9 mouse cellular contexts compared by ENCODE assay signal in the genomic region with DNA sequence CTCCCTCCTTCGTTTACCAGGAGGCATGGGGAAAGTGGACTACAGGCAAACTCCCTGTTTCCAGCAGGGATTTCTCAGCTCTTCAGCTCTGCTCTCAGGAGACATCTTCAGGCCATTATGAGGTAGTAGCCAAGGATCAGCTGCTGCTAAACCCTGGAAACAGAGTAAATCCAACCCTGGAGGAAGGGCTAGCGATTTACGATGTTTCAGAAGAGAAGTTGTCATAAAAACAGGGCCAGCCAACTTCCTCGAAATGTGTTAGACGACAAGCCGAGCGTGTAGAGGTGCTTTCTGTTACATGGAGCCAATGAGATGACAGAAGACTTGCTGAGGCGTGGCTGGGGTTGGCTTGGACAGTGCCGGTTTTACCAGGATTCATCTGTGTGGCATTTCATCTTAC. TPM values are rescaled to one million over a fixed set of nuclear protein-coding genes. Genes with fewer than 3 reads are reported as not detected.
DNase-seq lines count a peak whose midpoint lies in the region; ATAC-seq and TF ChIP-seq lines count a peak whose summit lies in the region.
"Had no signal": no experiment of that assay in that cellular context is flagged by ENCODE, and none has a peak within 500 bp of the region (broad histone marks: within the 10 kb centered on the region; RNA-seq: fewer than 3 reads in every experiment).

No protein-coding gene starts in this region.

- H3K4me1 ChIP-seq in lung, postnatal 0 days (ENCODE audit: insufficient read depth, low read depth, low read length), result no peaks in the 10 kb centered on the region

- H3K4me3 ChIP-seq in lung, postnatal 0 days (ENCODE audit: low read depth, low read length), result no peak overlapping the region
- H3K4me3 ChIP-seq: embryonic facial prominence, embryonic 12.5 days had no signal

- DNase-seq in gastrocnemius, adult 18-20 months (ENCODE audit: low spot score), result peak; percentile 25
- DNase-seq in gastrocnemius, adult 8-10 months (ENCODE audit: low spot score in 2 of 2), result no peak
- DNase-seq in CD4-positive, CD25-positive, alpha-beta regulatory T cell, adult 2 months (ENCODE audit: low read depth, low spot score), result peak; percentile 51
- DNase-seq in lung, postnatal 0 days (ENCODE audit: low spot score), result peak; percentile 82
- DNase-seq in Muller cell, postnatal 12 days (ENCODE audit: inconsistent ontology term), result no peak
- no peak for DNase-seq in cerebellum, postnatal 4 days (ENCODE audit: low spot score in 2 of 2)
- DNase-seq in urinary bladder, adult 18-20 months (ENCODE audit: low spot score in 2 of 2), result no peak

- H3K4me2 ChIP-seq in lung, postnatal 0 days (replicated peaks; ENCODE audit: low read depth, low read length), result peak overlapping the region; percentile 25; the same call in 1 of the 2 replicates
- H3K4me2 ChIP-seq: embryonic facial prominence, embryonic 12.5 days had no signal

- ATAC-seq in inflammation-experienced regulatory T-cells, adult 6 months, result peak; percentile 54
- peak; percentile 76 for ATAC-seq in lung, postnatal 0 days

- TF ChIP-seq CTCF in lung, postnatal 0 days (IDR thresholded peaks at IDR 0.05), result peak; percentile 79

- WGBS in lung, postnatal 0 days, result 22% methylated on average over 9 of the region's 9 CpGs

- no peaks in the 10 kb centered on the region for H3K36me3 ChIP-seq in lung, postnatal 0 days (ENCODE audit: insufficient read depth, low read length)
- H3K36me3 ChIP-seq: embryonic facial prominence, embryonic 12.5 days had no signal

- no peak for TF ChIP-seq EP300 in lung, postnatal 0 days (IDR thresholded peaks at IDR 0.05)

- H3K27me3 ChIP-seq in lung, postnatal 0 days (replicated peaks; ENCODE audit: insufficient read depth, low read length), result no peaks in the 10 kb centered on the region
- H3K27me3 ChIP-seq: embryonic facial prominence, embryonic 12.5 days had no signal

- H3K9me3 ChIP-seq in lung, postnatal 0 days (ENCODE audit: low read length), result no peaks in the 10 kb centered on the region
- H3K9me3 ChIP-seq: embryonic facial prominence, embryonic 12.5 days had no signal

- no peak overlapping the region for H3K27ac ChIP-seq in lung, postnatal 0 days (ENCODE audit: low read length)
- H3K27ac ChIP-seq: embryonic facial prominence, embryonic 12.5 days had no signal

- H3K9ac ChIP-seq in lung, postnatal 0 days (replicated peaks; ENCODE audit: low read depth), result no peak overlapping the region
- H3K9ac ChIP-seq: embryonic facial prominence, embryonic 12.5 days had no signal

RNA-seq across cellular contexts. Expression of gene Fli1, which starts 19.7 kb away (rescaled TPM):
- total RNA-seq in gastrocnemius, adult 18-20 months (2021), result 1 to 10 TPM; 5.3 to 7.2 TPM
- total RNA-seq in gastrocnemius, adult 8-10 months (2022), result 1 to 10 TPM; 4.3 to 9.0 (median 5.6) TPM
- polyA plus RNA-seq in inflammation-experienced regulatory T-cells, adult 6 months (2017; shearing (Covaris generic)), result 100 to 1,000 TPM; 101 to 137 (median 110) TPM
- polyA plus RNA-seq in lung, postnatal 0 days (2015; fragmentation: Nextera tagmentation; extraction: Ambion mirVana), result 21.1 and 21.4 TPM in 2 replicates

Comparison
In these comparisons a context has a peak if more than half of its experiments do, and no peak if none do; other contexts are left out.
1. DNase-seq: peak in gastrocnemius, adult 18-20 months (single experiment), CD4-positive, CD25-positive, alpha-beta regulatory T cell, adult 2 months (single experiment) and lung, postnatal 0 days (single experiment); none in gastrocnemius, adult 8-10 months (0 of 2), Muller cell, postnatal 12 days (single experiment), cerebellum, postnatal 4 days (0 of 2) and urinary bladder, adult 18-20 months (0 of 2).